Mouse (Mus musculus) adrenal gland, adult 2 months (tissue): ENCODE data around the gene Abat. TPM values are rescaled to one million over a fixed set of nuclear protein-coding genes. Genes with fewer than 3 reads are reported as not detected.
A peak's percentile ranks its signal among the peaks of the same experiment; 100 is the strongest.
"Not testable (repeated sequence)": the region's sequence is repeated elsewhere in the genome, so short reads cannot be mapped to it uniquely, and the experiment has no call there.

Experiments used
- DNase-seq: peaks from one replicate; pipeline ENCODE4 v3.0.0; 2021
- polyA plus RNA-seq: library from polyadenylated mRNA; depleted of rRNA; stranded (reverse); fragments of >200 nt; gene quantifications from 2 replicates; pipeline ENCODE4 v1.2.3, GENCODE M21; 2012
- total RNA-seq, 2 experiments: library from RNA; stranded (reverse); gene quantifications; 2 replicates each; pipeline ENCODE4 v1.2.3; 2021

Gene Abat
- total and polyA plus RNA-seq, 3 experiments, result 46.4 to 111 (median 66.4) TPM

DNA sequence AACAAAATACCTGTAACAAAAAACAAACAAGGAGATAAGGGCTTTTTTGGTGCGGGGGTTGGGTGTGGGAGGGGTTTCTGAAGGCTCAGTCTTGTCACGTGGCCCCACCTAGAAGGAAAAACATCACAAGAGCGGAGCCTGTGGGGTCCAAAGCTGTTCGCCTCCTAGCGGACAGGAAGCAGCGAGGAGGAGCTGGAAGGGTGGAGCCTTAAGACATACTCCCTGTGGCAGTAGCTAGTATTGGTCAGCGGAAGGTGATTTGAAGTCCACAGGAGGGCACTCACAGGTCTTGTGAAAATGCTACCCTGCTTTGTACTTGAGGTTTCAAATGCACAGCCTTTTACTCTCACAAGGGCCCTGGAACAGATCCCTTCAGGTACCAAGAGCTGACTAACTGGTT, 19.7 kb downstream of the Abat start:
- no peak for DNase-seq

- no peak for DNase-seq
Observed at GRCm38 (mm10) chr16:8533477-8533876, 20.2 kb downstream of the Abat start.

DNA sequence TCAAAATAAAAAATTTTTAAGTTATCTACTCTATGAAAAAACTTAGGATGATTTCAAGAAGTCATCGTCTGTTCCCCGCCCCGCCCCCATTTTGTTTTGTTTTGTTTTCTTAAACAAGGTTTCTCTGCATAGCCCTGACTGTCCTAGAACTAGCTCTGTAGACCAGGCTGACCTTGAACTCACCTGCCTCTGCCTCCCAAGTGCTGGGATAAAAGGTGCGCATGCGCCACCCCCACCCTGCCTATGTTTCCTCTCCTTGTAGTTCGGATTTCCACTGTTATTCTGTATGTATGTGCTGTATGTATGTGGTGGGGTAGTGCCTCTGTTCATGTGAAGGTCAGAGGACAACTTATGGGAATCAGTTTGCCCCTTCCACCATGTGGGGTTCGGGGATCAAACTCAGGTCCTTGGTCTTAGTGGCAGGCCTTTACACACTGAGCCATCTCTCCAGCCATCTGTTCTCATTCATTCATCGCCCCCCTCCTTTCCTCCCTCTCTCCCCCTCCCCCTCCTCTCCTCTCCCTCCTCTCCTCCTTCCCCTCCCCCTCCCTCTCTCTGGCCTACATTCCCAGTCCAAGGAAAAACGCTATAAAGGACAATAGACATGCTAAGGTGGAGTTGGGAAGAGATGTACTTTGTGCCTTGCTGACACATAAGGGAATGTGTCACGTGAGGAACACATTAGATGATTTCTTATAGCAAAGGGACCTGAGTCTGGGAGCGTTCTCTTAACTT, 21.4 kb downstream of the Abat start:
- no peak for DNase-seq

DNA sequence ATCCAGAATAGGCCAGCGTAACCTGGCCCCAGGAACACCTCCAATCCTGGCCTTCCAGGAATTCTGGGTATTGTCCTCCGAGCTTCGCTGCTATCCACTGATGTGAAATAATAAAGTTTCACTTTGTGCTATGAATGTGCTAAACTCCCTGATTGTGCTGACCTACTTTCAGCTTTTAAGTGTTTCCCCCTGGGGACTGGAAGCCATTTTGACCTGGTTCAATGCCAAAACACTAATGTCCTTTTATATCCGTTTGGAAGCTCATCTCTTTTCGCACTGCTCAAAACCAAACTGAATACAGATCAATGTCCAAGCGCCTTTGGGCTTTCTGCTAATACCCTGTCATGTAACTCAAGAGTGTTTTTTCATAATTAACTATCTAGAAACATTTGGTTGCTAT, 22.2 kb downstream of the Abat start:
- no peak for DNase-seq

DNA sequence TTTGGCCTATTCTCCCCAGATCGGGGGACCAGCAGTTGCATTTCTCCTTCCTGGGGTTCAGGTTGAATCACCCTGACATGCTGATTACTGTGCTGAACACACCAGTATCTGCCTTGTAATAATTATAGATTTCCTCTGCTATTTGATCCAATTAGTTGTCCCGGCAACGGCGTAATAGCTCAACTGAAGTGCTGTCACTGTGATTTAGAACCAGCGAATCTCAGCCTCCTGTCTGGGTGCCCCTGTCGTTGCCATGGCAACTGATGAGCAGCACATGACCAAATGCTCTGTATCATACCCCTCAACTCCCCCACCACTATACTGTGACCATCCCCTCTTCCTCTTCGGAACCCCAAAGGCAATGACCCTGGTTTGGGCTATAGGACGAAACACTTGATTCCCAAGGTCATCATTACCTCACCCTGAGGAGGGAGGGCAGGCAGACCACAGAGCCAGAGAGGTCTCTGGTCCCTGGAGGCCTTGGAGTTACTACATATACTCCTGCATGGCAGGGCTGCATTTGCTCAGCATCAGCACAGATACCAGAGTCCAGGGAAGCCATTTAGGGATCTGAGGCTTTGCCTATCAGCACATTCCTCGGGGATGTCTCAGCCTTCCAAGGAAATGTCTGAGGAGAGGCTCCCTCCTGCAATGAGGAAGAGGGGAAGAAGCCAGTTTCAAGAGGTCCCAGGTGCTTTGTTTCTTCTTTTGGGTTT, 26.1 kb downstream of the Abat start:
- DNase-seq, result peak; percentile 26

- peak; percentile 89 for DNase-seq
Observed at GRCm38 (mm10) chr16:8540859-8541314, 27.7 kb downstream of the Abat start.

DNA sequence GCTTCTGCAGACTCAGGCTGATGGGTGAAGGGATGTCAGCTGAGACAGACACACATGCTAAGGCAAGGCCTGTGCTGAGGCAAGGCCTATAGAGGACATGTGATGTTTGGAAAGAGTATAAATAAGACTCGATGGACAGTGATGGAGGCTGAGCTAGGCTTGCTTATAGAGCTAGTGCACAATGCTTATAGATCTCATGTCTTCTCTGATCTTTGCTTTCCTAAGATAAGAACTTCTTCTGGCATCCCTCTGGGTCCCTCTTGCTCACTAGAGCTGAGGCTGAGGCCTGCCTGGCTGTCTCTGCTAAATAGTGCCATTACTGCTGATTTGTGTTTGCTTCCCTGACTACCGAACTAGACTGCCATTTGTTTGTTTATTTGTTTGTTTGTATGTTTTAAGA, 34.6 kb downstream of the Abat start:
- no peak for DNase-seq

DNA sequence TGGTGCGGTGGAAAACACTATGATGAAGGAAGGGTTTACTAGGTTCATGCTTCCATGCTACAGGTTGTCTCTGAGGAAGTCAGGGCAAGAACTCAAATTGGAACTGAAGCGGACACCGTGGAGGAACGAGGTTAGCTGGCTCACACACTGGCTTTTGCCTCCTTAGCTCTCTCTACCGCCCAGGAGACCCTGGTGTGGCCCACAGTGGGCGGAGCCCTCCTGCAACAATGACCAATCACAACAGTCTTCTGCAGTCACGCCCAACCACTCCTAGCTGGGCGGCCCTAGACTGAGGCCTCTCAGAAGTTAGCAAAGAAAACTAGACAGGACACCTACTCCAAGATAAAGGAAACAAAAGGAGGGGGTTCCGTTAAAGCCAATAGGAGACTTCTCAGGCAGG, 36.3 kb downstream of the Abat start:
- DNase-seq, result no peak

DNA sequence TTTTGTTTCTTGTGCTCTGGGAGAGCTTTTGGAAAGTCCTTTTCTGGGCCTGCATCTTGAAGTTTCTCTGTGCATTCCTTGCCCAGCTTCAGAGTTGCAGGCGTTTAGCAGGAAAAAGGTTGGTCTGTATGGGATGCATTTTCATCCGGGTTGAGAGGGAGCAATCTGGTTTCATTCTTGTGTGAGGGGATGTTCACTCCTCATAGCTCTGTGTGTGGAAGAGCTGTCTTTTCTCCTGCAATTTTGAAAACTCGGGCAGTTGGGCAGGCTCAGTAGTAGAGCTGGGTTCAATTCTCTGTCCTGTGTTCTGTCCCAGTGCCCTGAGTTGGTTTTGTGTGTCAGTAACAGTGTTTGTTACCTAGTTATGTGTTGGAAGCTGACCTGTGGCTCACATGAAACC, 41.1 kb downstream of the Abat start:
- no peak for DNase-seq

DNA sequence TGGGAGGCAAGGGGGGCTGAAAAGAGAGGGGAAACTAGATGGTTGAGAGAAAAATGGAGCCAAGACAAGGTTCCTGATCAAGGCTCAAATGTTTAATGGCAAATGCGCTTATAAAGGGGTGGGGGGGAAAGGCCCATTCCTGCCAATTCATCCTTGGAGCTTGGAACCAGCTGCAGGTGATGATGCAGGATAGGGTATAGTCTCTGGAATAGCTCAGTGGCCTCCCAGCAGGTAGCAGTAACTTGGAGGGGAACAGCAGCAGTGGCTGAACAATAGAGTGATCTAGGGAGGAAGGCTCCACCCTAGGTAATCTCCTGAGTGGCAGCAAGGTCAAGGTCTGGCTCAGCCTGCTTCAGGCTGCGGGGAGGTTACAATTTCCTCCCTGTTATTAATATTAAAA, 41.5 kb downstream of the Abat start:
- not testable (repeated sequence) for DNase-seq

DNA sequence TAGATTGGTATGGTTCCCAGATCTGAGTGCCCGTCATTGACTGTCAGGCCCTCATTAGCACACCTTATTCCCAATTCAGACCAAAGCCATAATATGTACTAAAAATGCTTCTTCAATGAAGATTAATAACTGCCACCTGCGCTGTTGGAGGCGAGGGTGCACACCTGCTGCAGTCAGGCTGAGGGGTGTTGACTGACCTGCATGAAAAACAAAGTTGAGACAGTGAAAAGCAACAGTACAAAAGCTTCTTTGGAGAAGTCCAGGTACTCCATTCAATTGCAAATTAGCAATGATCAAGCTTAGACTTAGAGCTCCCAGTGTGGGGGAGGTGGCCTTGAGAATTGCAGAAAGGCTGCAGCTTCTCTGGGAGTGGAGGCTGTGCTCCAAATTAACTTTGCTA, 42.1 kb downstream of the Abat start:
- not testable (repeated sequence) for DNase-seq

DNA sequence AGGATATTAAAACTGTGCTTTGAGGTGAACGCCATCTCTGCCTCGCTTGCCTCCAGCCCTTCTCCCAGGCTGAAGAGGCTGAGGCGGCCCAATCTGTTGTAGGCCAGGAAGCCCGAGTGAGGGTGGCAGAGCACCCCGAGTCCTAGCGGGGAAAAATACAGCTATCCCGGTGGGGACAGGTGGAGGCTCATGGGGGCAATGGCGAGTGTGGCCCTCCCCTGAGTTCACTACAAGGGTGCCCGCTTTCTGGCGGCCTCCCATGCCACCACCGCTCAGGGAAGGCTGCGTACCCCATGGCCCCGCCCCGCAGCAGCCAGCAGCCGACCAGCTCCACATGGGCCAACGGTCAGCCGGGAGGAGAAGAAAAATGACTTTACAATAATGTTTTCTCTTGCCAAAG, 46.9 kb downstream of the Abat start:
- no peak for DNase-seq

GRCm38 (mm10) chr16:8561101-8561500, 47.9 kb downstream of the Abat start:
- not testable (repeated sequence) for DNase-seq

DNA sequence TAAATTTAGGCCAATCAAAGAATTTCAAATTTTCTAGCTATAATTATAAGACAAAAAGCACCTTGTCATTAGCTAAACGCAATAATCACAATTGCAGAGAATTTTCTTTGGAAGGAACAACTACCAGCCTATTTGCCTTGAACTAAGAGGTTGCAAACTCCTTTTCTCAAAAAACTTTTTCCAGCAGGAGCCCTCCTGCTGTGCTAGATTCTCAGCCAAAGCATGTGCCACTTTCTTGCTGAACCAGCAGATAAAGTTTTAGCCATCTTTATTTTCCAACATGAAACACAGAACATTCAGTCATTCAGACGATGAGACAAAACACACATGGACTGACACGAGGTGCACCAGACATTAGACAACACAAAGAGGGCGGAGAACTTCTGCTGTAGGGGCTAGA, 48.6 kb downstream of the Abat start:
- not testable (repeated sequence) for DNase-seq

DNA sequence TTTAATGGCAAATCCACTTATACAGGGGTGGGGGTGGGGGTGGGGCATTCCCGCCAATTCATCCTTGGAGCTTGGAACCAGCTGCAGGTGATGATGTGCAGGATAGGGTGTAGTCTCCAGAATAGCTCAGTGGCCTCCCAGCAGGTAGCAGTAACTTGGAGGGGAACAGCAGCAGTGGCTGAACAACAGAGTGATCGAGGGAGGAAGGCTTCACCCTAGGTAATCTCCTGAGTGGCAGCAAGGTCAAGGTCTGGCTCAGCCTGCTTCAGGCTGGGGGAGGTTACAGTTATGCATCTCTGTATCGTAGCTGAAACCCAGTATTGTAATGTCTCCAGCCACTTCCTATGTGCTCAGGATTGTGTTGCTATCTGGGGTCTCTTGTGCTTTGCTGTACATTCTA, 49.6 kb downstream of the Abat start:
- not testable (repeated sequence) for DNase-seq

DNA sequence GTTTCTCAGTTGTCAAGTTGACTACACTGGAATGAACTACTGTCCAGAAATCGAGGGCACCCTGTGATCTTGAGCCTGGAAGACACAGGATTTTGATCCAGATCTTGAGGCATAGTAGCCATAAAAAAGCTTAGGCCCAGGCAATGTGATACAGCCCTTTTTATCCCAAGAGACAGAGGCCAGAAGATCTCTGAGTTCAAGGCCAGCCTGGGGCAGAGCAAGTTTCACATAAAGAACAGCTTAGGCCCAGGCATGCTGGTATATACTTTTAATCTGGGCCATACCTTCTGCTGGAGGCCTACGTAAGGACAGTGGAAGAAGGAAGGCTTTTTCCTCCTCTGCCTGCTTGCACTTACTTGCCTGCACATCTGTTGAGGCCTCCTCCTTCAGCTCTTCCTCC, 51.6 kb downstream of the Abat start:
- DNase-seq, result no peak

- no peak for DNase-seq
Observed at GRCm38 (mm10) chr16:8565539-8565938, 52.3 kb downstream of the Abat start.

DNA sequence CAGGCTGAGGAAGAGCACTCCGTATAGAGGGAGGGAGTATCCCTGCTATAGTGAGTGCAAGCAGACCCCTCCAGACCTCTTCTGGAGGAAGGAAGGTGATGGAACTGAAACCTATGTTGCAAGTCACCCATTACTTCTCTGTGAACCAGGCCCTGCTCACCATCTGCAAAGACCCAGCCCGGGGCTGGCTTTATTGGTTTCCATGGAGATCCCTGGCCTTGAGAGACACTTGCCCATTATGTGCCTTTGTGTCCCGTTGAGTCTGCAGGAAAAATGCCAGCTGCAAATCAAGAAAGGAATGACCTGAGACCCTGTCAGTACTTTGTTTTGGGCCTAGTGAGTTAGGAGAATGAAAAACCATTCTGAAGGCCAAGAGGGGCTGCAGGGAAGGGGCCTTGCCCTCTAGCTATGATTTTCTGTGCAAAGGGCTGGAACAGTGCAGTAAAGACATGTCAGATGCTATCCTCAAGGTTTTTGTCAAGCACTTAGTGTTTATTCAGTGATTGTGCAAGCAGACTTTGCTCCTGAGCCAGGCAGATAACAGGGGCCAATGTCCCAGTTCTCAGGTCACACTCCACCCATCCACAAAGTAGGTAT, 53.0 kb downstream of the Abat start:
- DNase-seq, result peak; percentile 55

DNA sequence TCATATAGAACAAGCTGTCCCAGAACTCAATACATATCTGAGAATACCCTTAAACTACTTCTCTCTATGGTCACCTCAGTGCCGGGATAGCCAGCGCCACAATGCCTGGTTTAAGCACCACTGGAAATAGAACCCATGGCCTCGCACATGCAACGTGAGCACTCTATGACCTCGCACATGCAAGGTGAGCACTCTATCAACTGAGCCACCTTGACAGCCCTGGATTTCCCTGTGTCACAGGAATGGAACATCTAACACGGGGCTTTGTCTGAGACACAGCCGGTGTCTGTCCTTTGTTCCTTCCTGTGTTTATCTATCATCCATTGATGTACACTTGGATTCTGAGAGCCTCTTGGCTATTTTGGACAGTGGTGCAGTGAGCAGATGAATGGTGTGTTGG, 55.7 kb downstream of the Abat start:
- DNase-seq, result no peak

- no peak for DNase-seq
Observed at GRCm38 (mm10) chr16:8570336-8570735, 57.1 kb downstream of the Abat start.

DNA sequence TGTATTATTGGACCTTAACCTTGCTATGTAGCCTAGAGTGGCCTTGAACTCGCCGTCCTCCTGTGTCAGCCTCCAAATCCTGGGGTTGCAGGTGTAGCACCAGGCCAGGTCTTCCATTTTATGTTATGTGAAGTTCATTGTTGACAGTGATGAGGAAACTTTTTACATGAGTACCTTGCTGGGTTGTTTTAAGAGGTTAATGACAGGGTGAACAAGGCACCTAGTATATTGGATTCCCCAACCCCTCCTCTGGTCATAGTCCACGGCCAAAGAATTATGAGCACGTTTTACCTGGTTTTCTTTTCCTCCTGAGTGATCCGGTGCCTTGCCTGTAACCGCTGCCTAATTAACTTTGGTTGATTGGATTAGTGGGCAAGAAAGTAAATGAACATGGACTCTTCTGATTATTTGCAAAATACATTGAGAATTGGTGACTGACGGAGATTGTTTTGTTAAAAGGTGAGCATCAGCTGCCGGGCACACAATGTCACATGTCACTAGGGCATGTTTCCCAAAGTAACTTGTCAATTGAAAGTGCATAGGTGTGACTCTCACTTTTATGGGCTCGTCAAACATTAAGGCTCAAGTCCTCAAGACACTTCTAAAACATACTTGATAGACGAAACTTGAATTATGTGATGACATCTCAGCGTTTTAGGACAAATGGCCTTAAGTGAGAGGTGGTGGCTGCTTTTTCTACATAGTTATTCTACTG, 57.8 kb downstream of the Abat start:
- no peak for DNase-seq

DNA sequence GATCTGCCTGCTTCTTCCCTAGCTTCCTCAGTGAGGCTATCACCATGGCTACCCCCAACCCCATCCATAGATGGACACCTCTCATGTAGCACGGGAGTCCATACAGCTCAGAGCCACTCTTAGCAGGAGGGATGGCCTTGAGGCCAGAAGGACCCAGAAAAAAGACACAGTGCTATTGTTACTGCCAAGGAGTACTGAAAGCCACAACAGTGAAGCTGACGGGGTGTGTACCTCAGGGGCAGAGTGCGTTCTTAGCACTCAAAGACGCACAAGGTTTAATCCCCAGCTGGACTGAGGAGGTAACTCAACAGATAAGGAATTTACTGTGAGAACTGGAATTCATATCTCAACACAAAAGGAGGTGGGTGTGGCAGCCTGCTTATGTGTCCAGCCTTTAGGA, 59.8 kb downstream of the Abat start:
- no peak for DNase-seq

DNA sequence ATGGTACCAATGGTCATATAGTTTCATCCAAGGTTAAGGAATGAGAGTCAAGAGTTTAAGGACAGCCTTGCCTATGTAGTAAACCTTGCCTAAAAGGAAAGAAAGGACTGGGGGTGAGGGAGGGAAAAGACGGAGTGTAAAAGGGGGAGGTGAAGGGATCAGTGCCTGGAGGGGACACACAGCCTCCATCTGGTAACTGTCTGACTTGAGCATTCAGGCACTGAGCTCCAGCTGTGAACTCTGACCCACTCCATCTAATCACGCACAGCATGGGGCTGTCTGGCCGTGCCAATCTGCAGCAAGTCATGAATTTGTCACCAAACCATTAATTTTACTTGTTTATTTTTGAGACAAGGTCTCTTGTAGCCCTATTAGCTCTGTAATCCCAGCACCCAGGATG, 60.5 kb downstream of the Abat start:
- DNase-seq, result no peak
